Mouse (Mus musculus): ENCODE measurements at regions not wholly inside any gene's neighbourhood (a gene's known extent, or its start where the extent isn't known, plus 50 kb on each side); places are given as distances from the start of the nearest gene placed in this dataset.
"Not testable (repeated sequence)": the region's sequence is repeated elsewhere in the genome, so short reads cannot be mapped to it uniquely, and the experiment has no call there.

GRCm38 (mm10) chr12:29391756-29392155 is 136.4 kb upstream of the Myt1l start:
- no peak for DNase-seq (ENCODE audit: low spot score)

GRCm38 (mm10) chr12:29394271-29394670 is 133.9 kb upstream of the Myt1l start:
- no peak for DNase-seq (ENCODE audit: low spot score)

GRCm38 (mm10) chr12:29394881-29395280 is 133.3 kb upstream of the Myt1l start:
- no peak for DNase-seq (ENCODE audit: low spot score)

- DNase-seq (ENCODE audit: low spot score): no peak
Measured at GRCm38 (mm10) chr12:29395401-29395982, 132.7 kb upstream of the Myt1l start.

GRCm38 (mm10) chr12:29404434-29404833 is 123.8 kb upstream of the Myt1l start:
- no peak for DNase-seq (ENCODE audit: low spot score)

GRCm38 (mm10) chr12:29409336-29410055 is 118.7 kb upstream of the Myt1l start:
- DNase-seq (ENCODE audit: low spot score): no peak

GRCm38 (mm10) chr12:29433936-29434335 is 94.2 kb upstream of the Myt1l start:
- DNase-seq (ENCODE audit: low spot score): no peak

GRCm38 (mm10) chr12:29439343-29440019 is 88.7 kb upstream of the Myt1l start:
- no peak for DNase-seq (ENCODE audit: low spot score)

- DNase-seq (ENCODE audit: low spot score): not testable (repeated sequence)
Measured at GRCm38 (mm10) chr12:29465201-29465600, 63.0 kb upstream of the Myt1l start.

Measured in T-cell, adult 2 months (primary cell).